Mouse (Mus musculus) embryonic facial prominence, embryonic 12.5 days (tissue): Measurements from ENCODE around the gene Leng9. TPM values are rescaled to one million over a fixed set of nuclear protein-coding genes. Genes with fewer than 3 reads are reported as not detected.
A peak's percentile ranks its signal among the peaks of the same experiment; 100 is the strongest.
"Not testable (repeated sequence)": the region's sequence is repeated elsewhere in the genome, so short reads cannot be mapped to it uniquely, and the experiment has no call there.

Experiments used
- ATAC-seq: fragments of 200-750 bp; cut with Nextera tagmentation; 2 replicates; pipeline ENCODE4 v1.8.0; 2017; ENCODE audit not compliant: insufficient number of reproducible peaks, insufficient read depth, low FRiP score, low TSS enrichment
- H3K27ac ChIP-seq: fragments of 300-500 bp; sonication (generic); 2 replicates; pipeline ENCODE4 v1.5.1; 2016; ENCODE audit warnings: mild to moderate bottlenecking
- H3K27me3 ChIP-seq: fragments of 300-500 bp; sonication (generic); 2 replicates; pipeline ENCODE4 v1.6.1; 2016; ENCODE audit warnings: mild to moderate bottlenecking, moderate library complexity
- H3K36me3 ChIP-seq: fragments of 300-500 bp; sonication (generic); 2 replicates; pipeline ENCODE4 v1.6.1; 2016; ENCODE audit warnings: mild to moderate bottlenecking
- H3K4me1 ChIP-seq: fragments of 300-500 bp; sonication (generic); 2 replicates; pipeline ENCODE4 v1.6.1; 2016
- H3K4me2 ChIP-seq: fragments of 300-500 bp; sonication (generic); replicated peaks from 2 replicates; pipeline ENCODE4 v1.6.1; 2016; ENCODE audit warnings: mild to moderate bottlenecking, moderate library complexity
- H3K4me3 ChIP-seq: fragments of 300-500 bp; sonication (generic); 2 replicates; pipeline ENCODE4 v1.5.1; 2016; ENCODE audit warnings: mild to moderate bottlenecking
- H3K9ac ChIP-seq: fragments of 300-500 bp; sonication (generic); 2 replicates; pipeline ENCODE4 v1.6.1; 2016; ENCODE audit warnings: mild to moderate bottlenecking, moderate library complexity
- H3K9me3 ChIP-seq: fragments of 300-500 bp; sonication (generic); 2 replicates; pipeline ENCODE4 v1.6.1; 2016; ENCODE audit warnings: mild to moderate bottlenecking, moderate library complexity
- WGBS: fragments of 180-500 bp; shearing (Covaris S2); methylation state at CpG from one replicate; pipeline ENCODE4 v1.1.7; 2016; 5-methylcytosine and 5-hydroxymethylcytosine counted together
- polyA plus RNA-seq: library from polyadenylated mRNA; unstranded; fragments of >200 nt; fragmentation: Nextera tagmentation; extraction: Ambion mirVana; gene quantifications from 2 replicates; pipeline ENCODE4 v1.2.1, GENCODE M21; 2016

Gene Leng9
- 2.8 and 4.0 TPM in 2 replicates for polyA plus RNA-seq

GRCm38 (mm10) chr7:4150059-4150541 is at the start of gene Leng9:
TSS of gene Leng9 (minus strand) at chr7:4150374.
- ATAC-seq: no peak
- Histone ChIP-seq H3K4me1 (peaks cover 23% of the 10 kb centered on the region), H3K27ac (peak within 1 kb of the TSS; percentile 88), H3K9ac (peak within 1 kb of the TSS; percentile 68), H3K9me3 (no peaks in the 10 kb centered on the region), H3K27me3 (peaks cover 16% of the 10 kb centered on the region), H3K4me3 (peak within 1 kb of the TSS; percentile 68), H3K4me2 (peak within 1 kb of the TSS; percentile 85), H3K36me3 (peaks cover 39% of the 10 kb centered on the region)
- 2% methylated on average over 14 of the region's 14 CpGs for WGBS

- WGBS: 45% methylated on average over 3 of the region's 3 CpGs
- no peak overlapping the region for H3K9ac ChIP-seq
- H3K27me3 ChIP-seq: no peaks in the 10 kb centered on the region
- ATAC-seq: no peak
- no peaks in the 10 kb centered on the region for H3K36me3 ChIP-seq
- H3K27ac ChIP-seq: no peak overlapping the region
- no peak overlapping the region for H3K4me3 ChIP-seq
- H3K4me1 ChIP-seq: no peaks in the 10 kb centered on the region
- H3K9me3 ChIP-seq: no peaks in the 10 kb centered on the region
- no peak overlapping the region for H3K4me2 ChIP-seq
Observed at GRCm38 (mm10) chr7:4178438-4178837, 28.3 kb upstream of the Leng9 start.

GRCm38 (mm10) chr7:4170193-4170938 is 20.2 kb upstream of the Leng9 start:
- Histone ChIP-seq H3K9ac (no peak overlapping the region), H3K36me3 (no peaks in the 10 kb centered on the region), H3K4me3 (no peak overlapping the region), H3K9me3 (no peaks in the 10 kb centered on the region), H3K27me3 (no peaks in the 10 kb centered on the region), H3K27ac (no peak overlapping the region), H3K4me2 (no peak overlapping the region), H3K4me1 (peaks cover 2% of the 10 kb centered on the region)
- 79% methylated on average over 6 of the region's 6 CpGs for WGBS
- ATAC-seq: no peak

GRCm38 (mm10) chr7:4167098-4167497 is 16.9 kb upstream of the Leng9 start:
- no peak for ATAC-seq
- no peaks in the 10 kb centered on the region for H3K27me3 ChIP-seq
- peaks cover 16% of the 10 kb centered on the region for H3K4me1 ChIP-seq
- no peak overlapping the region for H3K9ac ChIP-seq
- no peaks in the 10 kb centered on the region for H3K36me3 ChIP-seq
- no peak overlapping the region for H3K27ac ChIP-seq
- H3K4me2 ChIP-seq: no peak overlapping the region
- H3K4me3 ChIP-seq: no peak overlapping the region
- no peaks in the 10 kb centered on the region for H3K9me3 ChIP-seq

GRCm38 (mm10) chr7:4165286-4165685 is 15.1 kb upstream of the Leng9 start:
- H3K4me2 ChIP-seq: peak overlapping the region; percentile 82
- peak overlapping the region; percentile 54 for H3K4me3 ChIP-seq
- H3K27me3 ChIP-seq: no peaks in the 10 kb centered on the region
- peak overlapping the region; percentile 62; the same call in 1 of the 2 replicates for H3K9ac ChIP-seq
- ATAC-seq: no peak
- H3K36me3 ChIP-seq: no peaks in the 10 kb centered on the region
- no peaks in the 10 kb centered on the region for H3K9me3 ChIP-seq
- H3K4me1 ChIP-seq: peaks cover 16% of the 10 kb centered on the region
- H3K27ac ChIP-seq: peak overlapping the region; percentile 90
- 12% methylated on average over 3 of the region's 3 CpGs for WGBS

- under 1% methylated on average over 19 of the region's 20 CpGs for WGBS
- peak within 1 kb of the TSS; percentile 62 for H3K9ac ChIP-seq
- no peaks in the 10 kb centered on the region for H3K27me3 ChIP-seq
- H3K36me3 ChIP-seq: no peaks in the 10 kb centered on the region
- peaks cover 16% of the 10 kb centered on the region for H3K4me1 ChIP-seq
- ATAC-seq: peak; percentile 95
- H3K4me3 ChIP-seq: peak within 1 kb of the TSS; percentile 54
- peak within 1 kb of the TSS; percentile 82 for H3K4me2 ChIP-seq
- H3K27ac ChIP-seq: peak within 1 kb of the TSS; percentile 90
- no peaks in the 10 kb centered on the region for H3K9me3 ChIP-seq
Observed at GRCm38 (mm10) chr7:4164090-4164910, 14.1 kb upstream of the Leng9 start, which contains the start of gene Cdc42ep5. TSS of gene Cdc42ep5 (minus strand) at chr7:4164860.

GRCm38 (mm10) chr7:4163571-4164072 is 13.4 kb upstream of the Leng9 start:
- Histone ChIP-seq H3K27ac (peak overlapping the region; percentile 90), H3K4me2 (peak overlapping the region; percentile 82)
- WGBS: under 1% methylated on average over 11 of the region's 11 CpGs

GRCm38 (mm10) chr7:4161596-4161995 is 11.4 kb upstream of the Leng9 start:
- not testable (repeated sequence) for ATAC-seq, H3K36me3 ChIP-seq, H3K9ac ChIP-seq, H3K27ac ChIP-seq, H3K9me3 ChIP-seq, H3K4me3 ChIP-seq, H3K4me2 ChIP-seq, H3K27me3 ChIP-seq
- peaks cover 16% of the 10 kb centered on the region for H3K4me1 ChIP-seq
- WGBS: 97% methylated on average over 4 of the region's 4 CpGs

More at GRCm38 (mm10) chr7:4163571-4164072, 13.4 kb upstream of the Leng9 start:
- H3K27me3 ChIP-seq: no peaks in the 10 kb centered on the region
- H3K9me3 ChIP-seq: no peaks in the 10 kb centered on the region
- peak overlapping the region; percentile 54 for H3K4me3 ChIP-seq
- H3K36me3 ChIP-seq: no peaks in the 10 kb centered on the region
- H3K4me1 ChIP-seq: peaks cover 16% of the 10 kb centered on the region
- ATAC-seq: peak; percentile 65; the same call in 1 of the 2 replicates
- peak overlapping the region; percentile 62 for H3K9ac ChIP-seq

- WGBS: 43% methylated on average over 4 of the region's 4 CpGs
- ATAC-seq: no peak
- H3K4me2 ChIP-seq: no peak overlapping the region
Observed at GRCm38 (mm10) chr7:4154976-4155375, 4.8 kb upstream of the Leng9 start.

GRCm38 (mm10) chr7:4154356-4154755 is 4.2 kb upstream of the Leng9 start:
- H3K4me1 ChIP-seq: peaks cover 11% of the 10 kb centered on the region
- 77% methylated on average over 5 of the region's 5 CpGs for WGBS
- no peak for ATAC-seq

More at GRCm38 (mm10) chr7:4154976-4155375, 4.8 kb upstream of the Leng9 start:
- no peak overlapping the region for H3K27ac ChIP-seq
- H3K4me3 ChIP-seq: no peak overlapping the region
- H3K4me1 ChIP-seq: peaks cover 9% of the 10 kb centered on the region
- peaks cover 11% of the 10 kb centered on the region; the same call in 1 of the 2 replicates for H3K36me3 ChIP-seq
- no peaks in the 10 kb centered on the region for H3K9me3 ChIP-seq
- H3K9ac ChIP-seq: no peak overlapping the region
- peaks cover 16% of the 10 kb centered on the region for H3K27me3 ChIP-seq

GRCm38 (mm10) chr7:4151241-4151640 is 1.1 kb upstream of the Leng9 start:
- H3K4me1 ChIP-seq: peaks cover 23% of the 10 kb centered on the region
- peak overlapping the region; percentile 16; the same call in 1 of the 2 replicates for H3K4me2 ChIP-seq
- no peaks in the 10 kb centered on the region for H3K9me3 ChIP-seq
- WGBS: 33% methylated on average over 22 of the region's 22 CpGs
- no peak overlapping the region for H3K27ac ChIP-seq
- H3K36me3 ChIP-seq: peaks cover 28% of the 10 kb centered on the region
- H3K4me3 ChIP-seq: no peak overlapping the region
- peaks cover 16% of the 10 kb centered on the region for H3K27me3 ChIP-seq
- no peak overlapping the region for H3K9ac ChIP-seq
- ATAC-seq: no peak

More at GRCm38 (mm10) chr7:4154356-4154755, 4.2 kb upstream of the Leng9 start:
- Histone ChIP-seq H3K9ac (no peak overlapping the region), H3K27me3 (peaks cover 16% of the 10 kb centered on the region), H3K9me3 (no peaks in the 10 kb centered on the region), H3K27ac (no peak overlapping the region), H3K4me2 (no peak overlapping the region), H3K4me3 (no peak overlapping the region), H3K36me3 (peaks cover 11% of the 10 kb centered on the region; the same call in 1 of the 2 replicates)
